Mouse (Mus musculus) layer of hippocampus, adult 2 months (tissue): ENCODE data around the gene Mgme1. TPM values are rescaled to one million over a fixed set of nuclear protein-coding genes. Genes with fewer than 3 reads are reported as not detected.

ENCODE experiments used
- DNase-seq, 2 experiments: peaks; one replicate each; pipeline ENCODE4 v3.0.0; 2022; ENCODE audit warnings: low spot score in 2 of 2
- H3K27ac ChIP-seq: fragments of 200-600 bp; 2 replicates; pipeline ENCODE4 v1.8.1; 2022
- H3K4me3 ChIP-seq: fragments of 200-600 bp; 2 replicates; pipeline ENCODE4 v1.8.1; 2022; ENCODE audit warnings: mild to moderate bottlenecking
- CTCF ChIP-seq: fragments of 200-600 bp; conservative IDR thresholded peaks from 2 replicates; pipeline ENCODE4 v1.8.1; 2022; ENCODE audit warnings: antibody characterized with exemption, mild to moderate bottlenecking, moderate library complexity
- total RNA-seq, 2 experiments: library from RNA; stranded (reverse); gene quantifications; 2 replicates each; pipeline ENCODE4 v1.2.3; 2021

Mgme1 gene
- total RNA-seq, 2 experiments from 2014 or later: 4.7 to 4.8 TPM

DNA sequence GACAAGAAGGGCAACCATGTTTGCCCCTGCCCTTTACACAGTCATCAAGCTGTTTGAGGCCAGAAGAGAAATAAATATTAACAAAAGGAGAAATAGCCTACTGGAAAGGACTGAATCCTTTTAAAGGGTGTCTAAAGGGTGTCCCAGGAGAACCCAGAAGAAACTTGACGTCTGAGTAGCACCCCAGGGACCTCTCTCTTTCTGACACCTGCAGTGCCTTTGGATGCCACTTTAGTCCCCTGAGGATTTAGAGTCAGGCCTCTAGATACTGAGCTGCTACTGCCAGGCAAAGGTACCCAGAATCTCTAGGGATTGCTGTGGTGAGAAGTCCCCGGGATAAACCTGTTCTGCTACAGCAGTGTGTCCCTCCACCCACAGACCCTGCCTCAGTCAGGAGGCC, 31.1 kb upstream of the Mgme1 start:
- DNase-seq: no peak
- TF ChIP-seq CTCF: no peak
- no peak overlapping the region for H3K4me3 ChIP-seq
- H3K27ac ChIP-seq: no peak overlapping the region

DNA sequence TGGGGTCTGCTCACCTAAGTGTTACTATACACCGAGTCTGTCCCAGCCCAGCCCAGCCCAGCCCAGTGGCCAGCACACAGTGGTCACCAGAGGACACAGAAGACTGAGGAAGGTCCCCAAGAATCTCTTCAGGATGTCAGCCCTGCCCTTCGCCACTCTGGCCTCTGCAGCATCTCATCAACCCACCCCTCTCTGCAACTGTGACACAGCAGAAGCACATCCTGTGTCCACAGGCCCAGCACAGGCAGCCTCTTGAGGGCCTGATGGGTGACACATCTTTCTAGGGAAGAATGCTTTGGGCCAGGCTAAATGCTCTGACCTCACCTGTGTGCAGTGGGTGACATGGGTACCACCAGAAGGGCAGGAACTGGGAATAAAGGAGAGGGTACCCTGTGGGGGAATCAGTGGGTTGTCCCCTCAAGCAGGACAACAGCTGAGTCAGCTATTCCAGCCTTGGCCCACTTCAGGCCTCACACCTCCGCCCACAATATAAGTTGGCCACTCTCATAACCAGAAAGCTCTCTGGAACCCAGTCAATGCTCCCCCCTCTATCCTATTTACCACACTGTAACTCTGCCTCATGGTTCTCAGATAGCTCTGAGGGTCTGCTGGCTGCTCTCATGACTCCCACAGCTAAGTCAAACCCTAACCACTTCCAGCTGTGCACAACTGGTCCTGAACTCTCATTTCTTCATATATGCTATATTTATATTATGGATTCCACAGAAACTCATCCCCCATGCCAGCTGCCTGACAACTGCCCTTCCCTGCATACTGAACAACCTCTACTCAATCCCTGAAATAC, 30.2 kb upstream of the Mgme1 start:
- no peak overlapping the region for H3K4me3 ChIP-seq
- no peak for TF ChIP-seq CTCF
- no peak for DNase-seq
- no peak overlapping the region for H3K27ac ChIP-seq

GRCm38 (mm10) chr2:144245464-144245863, 25.0 kb upstream of the Mgme1 start:
- DNase-seq: no peak
- no peak overlapping the region for H3K4me3 ChIP-seq
- no peak for TF ChIP-seq CTCF
- peak overlapping the region; percentile 32; the same call in 1 of the 2 replicates for H3K27ac ChIP-seq

DNA sequence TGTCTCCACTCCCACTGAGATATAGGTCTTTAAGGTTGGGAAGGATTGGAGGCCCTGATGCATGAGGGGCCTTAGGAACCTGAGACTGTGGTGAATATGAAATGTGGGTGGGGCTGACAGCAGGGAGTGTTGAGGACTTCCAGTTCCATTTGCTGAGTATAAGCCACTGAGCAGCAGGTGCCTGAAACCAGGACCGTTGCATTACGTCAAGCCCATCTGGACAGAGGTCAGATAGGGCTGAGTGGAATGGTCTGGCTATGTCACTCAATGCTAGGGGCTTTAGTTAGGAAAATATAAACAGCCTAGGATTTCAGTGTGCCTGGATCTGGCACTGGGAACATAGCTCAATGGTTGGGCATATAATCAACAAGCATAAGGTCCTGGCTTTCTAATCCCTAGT, 24.2 kb upstream of the Mgme1 start:
- no peak for DNase-seq
- no peak overlapping the region for H3K4me3 ChIP-seq
- peak overlapping the region; percentile 23; the same call in 1 of the 2 replicates for H3K27ac ChIP-seq
- no peak for TF ChIP-seq CTCF

- Histone ChIP-seq H3K27ac (peak overlapping the region; percentile 8; the same call in 1 of the 2 replicates), H3K4me3 (no peak overlapping the region)
- no peak for DNase-seq
- TF ChIP-seq CTCF: no peak
These were observed 23.0 kb upstream of the Mgme1 start for GRCm38 (mm10) chr2:144247337-144247978.

GRCm38 (mm10) chr2:144248613-144249376, 21.7 kb upstream of the Mgme1 start:
- H3K4me3 ChIP-seq: no peak overlapping the region
- no peak for TF ChIP-seq CTCF
- DNase-seq: no peak
- H3K27ac ChIP-seq: no peak overlapping the region

GRCm38 (mm10) chr2:144250111-144250510, 20.4 kb upstream of the Mgme1 start:
- H3K4me3 ChIP-seq: no peak overlapping the region

DNA sequence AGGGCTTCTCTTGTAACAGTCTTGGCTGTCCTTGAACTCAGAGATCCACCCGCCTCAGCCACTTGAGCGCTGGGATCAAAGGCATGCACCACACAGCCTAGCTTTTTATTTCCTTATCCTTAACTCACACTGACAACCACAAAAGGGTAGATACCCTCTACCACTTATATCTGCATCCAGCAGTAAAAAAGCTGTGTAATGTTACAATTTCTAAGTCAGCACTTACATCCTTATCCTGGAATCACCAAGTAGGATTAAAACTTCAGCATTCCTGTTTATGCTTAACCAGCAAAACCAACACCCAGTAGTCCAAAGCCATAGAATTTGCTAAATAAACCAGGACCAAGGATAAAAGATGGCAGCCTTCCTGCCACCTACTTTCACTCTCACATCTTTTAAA, 7.6 kb upstream of the Mgme1 start:
- H3K27ac ChIP-seq: no peak overlapping the region
- DNase-seq: no peak
- H3K4me3 ChIP-seq: no peak overlapping the region
- no peak for TF ChIP-seq CTCF

More at GRCm38 (mm10) chr2:144250111-144250510, 20.4 kb upstream of the Mgme1 start:
- no peak for DNase-seq
- TF ChIP-seq CTCF: no peak
- H3K27ac ChIP-seq: no peak overlapping the region

GRCm38 (mm10) chr2:144264398-144265119, 5.9 kb upstream of the Mgme1 start:
- peak overlapping the region; percentile 28; the same call in 1 of the 2 replicates for H3K27ac ChIP-seq
- DNase-seq: no peak
- no peak for TF ChIP-seq CTCF
- no peak overlapping the region for H3K4me3 ChIP-seq

DNA sequence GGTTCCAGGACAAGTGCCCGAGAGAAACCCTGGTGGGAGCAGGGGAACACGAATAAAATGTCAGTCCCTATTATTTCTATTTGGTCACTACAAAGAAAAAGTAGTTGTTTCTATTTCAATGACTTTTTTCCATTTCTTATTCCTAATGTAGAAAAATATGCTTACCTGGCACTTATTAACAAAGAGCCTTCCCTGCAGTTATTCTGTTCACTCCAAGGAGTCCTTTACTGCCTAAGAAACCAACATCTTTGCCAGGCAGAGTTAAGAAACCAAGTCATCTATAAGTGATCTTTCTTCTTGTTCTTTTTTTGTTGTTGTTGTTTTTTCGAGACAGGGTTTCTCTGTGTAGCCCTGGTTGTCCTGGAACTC, 5.4 kb upstream of the Mgme1 start:
- Histone ChIP-seq H3K4me3 (no peak overlapping the region), H3K27ac (no peak overlapping the region; the same call in 1 of the 2 replicates)
- no peak for DNase-seq
- TF ChIP-seq CTCF: no peak

DNA sequence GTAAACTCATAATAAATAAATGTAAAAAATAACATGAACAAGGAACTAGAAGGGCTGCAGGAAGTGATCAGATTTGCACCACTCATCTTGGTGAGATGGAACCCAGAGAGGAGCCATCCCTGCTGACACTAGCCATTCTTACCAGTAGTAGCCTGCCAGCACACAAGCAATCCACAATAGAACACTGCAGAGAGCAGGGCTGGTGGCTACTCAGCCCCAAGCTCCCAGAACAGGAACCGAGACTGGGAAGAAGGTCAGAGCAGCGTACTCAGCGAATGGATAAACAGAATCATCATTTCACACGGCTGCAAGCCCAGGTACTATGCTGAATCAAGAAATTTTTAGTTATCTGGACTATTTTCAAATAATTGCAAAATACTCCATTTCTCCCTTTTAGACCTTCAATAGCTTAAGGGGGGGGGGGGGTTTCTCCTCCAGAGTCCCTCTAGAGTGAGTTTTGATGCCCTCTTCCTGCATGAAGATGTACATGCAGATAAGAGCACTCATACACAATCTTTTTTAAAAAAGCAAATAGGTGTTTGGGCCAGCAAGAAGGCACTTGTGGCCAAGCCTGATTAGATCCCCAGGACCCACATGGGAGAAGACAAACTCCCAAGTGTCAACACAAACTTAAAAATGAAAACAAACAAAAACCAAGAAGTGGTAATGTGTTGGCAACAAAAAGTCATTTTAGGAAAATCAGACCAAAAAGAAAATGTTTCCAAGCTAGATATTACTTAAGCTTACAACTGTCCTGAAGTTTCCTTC, 4.4 kb upstream of the Mgme1 start:
- Histone ChIP-seq H3K4me3 (no peak overlapping the region), H3K27ac (no peak overlapping the region)
- TF ChIP-seq CTCF: no peak
- no peak for DNase-seq

- no peak for DNase-seq
- no peak for TF ChIP-seq CTCF
- no peak overlapping the region for H3K27ac ChIP-seq
- H3K4me3 ChIP-seq: no peak overlapping the region
These were observed 3.3 kb upstream of the Mgme1 start for GRCm38 (mm10) chr2:144267004-144267730.
